Mouse (Mus musculus) splenic B cell, adult 2 months (primary cell): Measurements from ENCODE around the gene Fkbp2.
"Not testable (repeated sequence)": the region's sequence is repeated elsewhere in the genome, so short reads cannot be mapped to it uniquely, and the experiment has no call there.

Experiments
- DNase-seq: peaks from one replicate; pipeline ENCODE4 v3.0.0-alpha.2; 2011; ENCODE audit warnings: low read depth, low spot score
- H3K27me3 ChIP-seq: 2 replicates; pipeline ENCODE4 v1.6.1; 2012; ENCODE audit warnings: mild to moderate bottlenecking, low read length, moderate library complexity, mixed read lengths; ENCODE audit not compliant: control insufficient read depth, poor library complexity, insufficient read depth, severe bottlenecking
- H3K36me3 ChIP-seq: 2 replicates; pipeline ENCODE4 v1.6.1; 2012; ENCODE audit warnings: mild to moderate bottlenecking, low read length, moderate library complexity, mixed read lengths; ENCODE audit not compliant: control insufficient read depth, poor library complexity, insufficient read depth, severe bottlenecking

The Fkbp2 gene

GRCm38 (mm10) chr19:6995255-6995991 lies 15.1 kb upstream of the Fkbp2 start:
- Histone ChIP-seq H3K27me3 (no peaks in the 10 kb centered on the region), H3K36me3 (peaks cover 7% of the 10 kb centered on the region)
- no peak for DNase-seq

DNA sequence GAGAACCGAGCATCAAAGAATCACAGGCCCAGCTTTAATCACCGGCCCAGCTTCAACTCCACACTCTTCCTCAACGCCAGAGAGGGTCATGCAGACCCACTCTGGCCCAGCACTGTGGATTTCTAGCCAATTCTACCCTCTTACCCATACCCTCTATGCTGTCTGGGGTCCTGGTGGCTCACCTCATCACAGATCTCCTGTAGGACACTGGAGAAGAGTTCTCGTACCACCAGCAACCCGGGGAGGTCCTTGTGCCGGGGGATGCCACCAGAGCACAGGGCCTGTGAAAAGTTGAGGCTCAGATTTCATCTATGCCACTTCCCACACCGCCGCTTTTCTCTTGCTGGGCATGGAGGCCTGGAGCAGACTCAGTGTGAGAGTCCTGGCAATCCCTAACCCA lies 14.2 kb upstream of the Fkbp2 start:
- DNase-seq, result no peak
- H3K27me3 ChIP-seq, result no peaks in the 10 kb centered on the region
- peaks cover 4% of the 10 kb centered on the region for H3K36me3 ChIP-seq

DNA sequence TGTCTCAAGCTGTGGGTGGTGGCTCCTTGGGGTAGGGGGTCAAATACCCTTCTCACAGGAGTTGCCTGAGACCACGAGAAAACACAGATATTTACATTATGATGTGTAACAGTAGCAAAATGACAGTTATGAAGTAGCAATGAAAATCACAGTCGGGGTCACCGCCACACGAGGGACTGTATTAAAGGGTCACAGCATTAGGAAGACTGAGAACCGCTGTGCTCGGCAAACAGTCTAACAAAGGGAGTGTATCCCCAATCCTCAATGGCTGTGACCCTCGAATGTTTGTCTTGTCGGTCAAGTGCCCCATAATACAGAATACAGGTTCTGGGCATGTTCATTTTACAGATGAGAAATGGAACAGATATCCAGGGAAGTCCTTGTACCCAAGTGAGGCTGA lies 13.7 kb upstream of the Fkbp2 start:
- H3K36me3 ChIP-seq, result no peaks in the 10 kb centered on the region; the same call in 1 of the 2 replicates
- no peaks in the 10 kb centered on the region for H3K27me3 ChIP-seq
- DNase-seq, result no peak

- peak; percentile 31 for DNase-seq
- H3K36me3 ChIP-seq, result no peaks in the 10 kb centered on the region
- H3K27me3 ChIP-seq, result no peaks in the 10 kb centered on the region
Observed at GRCm38 (mm10) chr19:6993011-6993770, 12.9 kb upstream of the Fkbp2 start.

- Histone ChIP-seq H3K27me3 (no peaks in the 10 kb centered on the region), H3K36me3 (no peaks in the 10 kb centered on the region)
- peak; percentile 98 for DNase-seq
Observed at GRCm38 (mm10) chr19:6992011-6992858, 11.9 kb upstream of the Fkbp2 start, which contains the start of gene Dnajc4. Gene Dnajc4, minus strand, starts transcription at chr19:6992572.

GRCm38 (mm10) chr19:6991166-6991565 lies 10.9 kb upstream of the Fkbp2 start:
- H3K27me3 ChIP-seq, DNase-seq, H3K36me3 ChIP-seq: not testable (repeated sequence)

DNA sequence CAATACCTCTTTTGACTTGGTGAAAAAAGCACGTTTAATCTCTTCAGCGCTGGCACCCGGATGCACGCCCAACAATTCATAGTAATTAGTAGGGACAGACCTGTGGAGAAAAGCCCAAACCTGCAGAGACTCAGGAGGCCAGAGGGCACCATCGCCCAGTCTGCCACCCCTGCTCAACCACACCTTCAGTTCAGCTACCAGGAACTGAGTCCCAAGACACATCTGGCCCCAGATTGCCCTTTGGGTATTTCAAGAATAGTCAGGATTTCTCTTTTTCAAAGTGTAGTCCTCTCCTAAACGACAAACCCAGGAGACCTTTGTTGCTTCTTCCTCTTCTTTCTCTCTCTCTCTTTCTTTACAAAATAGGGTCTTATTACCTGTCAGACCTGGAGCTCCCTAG lies 10.4 kb upstream of the Fkbp2 start:
- Histone ChIP-seq H3K36me3 (no peaks in the 10 kb centered on the region), H3K27me3 (no peaks in the 10 kb centered on the region)
- no peak for DNase-seq

- Histone ChIP-seq H3K27me3 (no peaks in the 10 kb centered on the region), H3K36me3 (no peaks in the 10 kb centered on the region; the same call in 1 of the 2 replicates)
- DNase-seq, result no peak
Observed at GRCm38 (mm10) chr19:6989251-6989650, 8.9 kb upstream of the Fkbp2 start.

- no peaks in the 10 kb centered on the region for H3K27me3 ChIP-seq
- no peaks in the 10 kb centered on the region; the same call in 1 of the 2 replicates for H3K36me3 ChIP-seq
- DNase-seq, result no peak
Observed at GRCm38 (mm10) chr19:6987904-6988285, 7.6 kb upstream of the Fkbp2 start.

- peak; percentile 53 for DNase-seq
- H3K36me3 ChIP-seq, result no peaks in the 10 kb centered on the region; the same call in none of the 2 replicates
- H3K27me3 ChIP-seq, result no peaks in the 10 kb centered on the region
Observed at GRCm38 (mm10) chr19:6987061-6987903, 7.0 kb upstream of the Fkbp2 start, which contains the start of gene Vegfb. Gene Vegfb, minus strand, starts transcription at chr19:6987651.

GRCm38 (mm10) chr19:6985951-6986708 lies 5.8 kb upstream of the Fkbp2 start:
- Histone ChIP-seq H3K27me3 (no peaks in the 10 kb centered on the region), H3K36me3 (no peaks in the 10 kb centered on the region; the same call in none of the 2 replicates)
- no peak for DNase-seq

DNA sequence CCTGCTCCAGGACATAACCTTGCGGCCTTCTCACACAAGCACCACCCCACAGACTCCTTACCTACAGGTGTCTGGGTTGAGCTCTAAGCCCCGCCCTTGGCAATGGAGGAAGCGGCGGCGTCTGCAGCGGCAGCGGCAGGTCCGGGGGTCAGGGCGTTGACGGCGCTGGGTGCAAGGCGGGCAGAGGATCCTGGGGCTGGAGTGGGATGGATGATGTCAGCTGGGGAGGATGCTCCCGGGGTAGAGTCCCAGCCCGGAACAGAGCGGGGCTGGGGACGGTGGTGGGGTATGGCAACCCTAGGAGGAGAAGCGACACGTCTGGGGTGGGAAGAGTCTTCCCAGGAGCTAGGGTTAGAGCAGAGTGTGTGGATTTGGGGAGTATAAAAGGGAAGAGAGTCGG lies 5.0 kb upstream of the Fkbp2 start:
- no peak for DNase-seq

DNA sequence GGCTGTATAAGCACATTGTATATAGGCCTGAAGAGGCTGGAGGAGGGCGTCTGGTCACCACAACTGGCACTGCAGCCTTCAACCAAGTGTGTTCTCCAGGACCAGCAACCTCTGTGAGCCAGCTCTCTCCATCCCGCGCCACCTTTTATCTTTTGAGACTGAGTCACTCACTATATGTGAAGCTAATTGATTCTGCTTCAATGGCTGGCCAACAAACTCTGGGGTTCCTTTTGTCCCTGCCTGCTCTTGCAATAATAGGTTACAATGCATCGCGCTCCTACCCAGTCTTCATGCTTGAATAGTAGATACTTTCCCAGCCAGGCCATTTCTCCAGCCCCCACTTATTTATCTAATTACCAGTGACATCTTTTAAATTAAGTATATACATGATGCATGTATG lies 3.3 kb upstream of the Fkbp2 start:
- no peak for DNase-seq
- H3K36me3 ChIP-seq, result no peaks in the 10 kb centered on the region; the same call in none of the 2 replicates
- no peaks in the 10 kb centered on the region for H3K27me3 ChIP-seq

More for the DNA sequence above, 5.0 kb upstream of the Fkbp2 start:
- Histone ChIP-seq H3K36me3 (no peaks in the 10 kb centered on the region; the same call in none of the 2 replicates), H3K27me3 (no peaks in the 10 kb centered on the region)
